Mouse (Mus musculus) stomach, postnatal 0 days (tissue): ENCODE measurements at regions not wholly inside any gene's neighbourhood (a gene's known extent, or its start where the extent isn't known, plus 50 kb on each side); places are given as distances from the start of the nearest gene placed in this dataset.

Experiments used
- ATAC-seq: fragments of 200-750 bp; cut with Nextera tagmentation; 2 replicates; pipeline ENCODE4 v1.8.0; 2017; ENCODE audit not compliant: low FRiP score, low TSS enrichment
- DNase-seq: peaks from one replicate; pipeline ENCODE4 v3.0.0-alpha.2; 2016; ENCODE audit warnings: low spot score
- H3K27ac ChIP-seq: fragments of 300-500 bp; sonication (generic); replicated peaks from 2 replicates; pipeline ENCODE4 v1.5.1; 2014; ENCODE audit warnings: mild to moderate bottlenecking, control low read depth
- H3K27me3 ChIP-seq: fragments of 300-500 bp; sonication (generic); 2 replicates; pipeline ENCODE4 v1.6.1; 2014; ENCODE audit warnings: low read length; ENCODE audit not compliant: control insufficient read depth, insufficient read depth
- H3K36me3 ChIP-seq: fragments of 300-500 bp; sonication (generic); 2 replicates; pipeline ENCODE4 v1.6.1; 2014; ENCODE audit warnings: low read length, mixed read lengths; ENCODE audit not compliant: control insufficient read depth, insufficient read depth
- H3K4me1 ChIP-seq: fragments of 300-500 bp; sonication (generic); replicated peaks from 2 replicates; pipeline ENCODE4 v1.6.1; 2014; ENCODE audit warnings: antibody characterized with exemption; ENCODE audit not compliant: control insufficient read depth, insufficient read depth
- H3K4me2 ChIP-seq: fragments of 300-500 bp; sonication (generic); replicated peaks from 2 replicates; pipeline ENCODE4 v1.6.1; 2014; ENCODE audit warnings: low read depth, mild to moderate bottlenecking, control low read depth, moderate library complexity
- H3K4me3 ChIP-seq: fragments of 300-500 bp; sonication (generic); 2 replicates; pipeline ENCODE4 v1.5.1; 2014; ENCODE audit warnings: low read depth, low read length, control low read depth
- H3K9ac ChIP-seq: fragments of 300-500 bp; sonication (generic); 2 replicates; pipeline ENCODE4 v1.6.1; 2014; ENCODE audit warnings: mild to moderate bottlenecking, low read length, control low read depth, mixed read lengths
- H3K9me3 ChIP-seq: fragments of 300-500 bp; sonication (generic); 2 replicates; pipeline ENCODE4 v1.6.1; 2016; ENCODE audit warnings: low read length; ENCODE audit not compliant: control insufficient read depth
- CTCF ChIP-seq: IDR thresholded peaks from 2 replicates; pipeline ENCODE4 v1.5.1; 2016; ENCODE audit warnings: antibody characterized with exemption, low read depth, mild to moderate bottlenecking, moderate library complexity
- EP300 ChIP-seq: optimal IDR thresholded peaks from 2 replicates; pipeline ENCODE3; 2016; ENCODE audit warnings: antibody characterized with exemption
- WGBS: fragments of 180-500 bp; shearing (Covaris S2); extraction: QIAGEN DNeasy Blood & Tissue Kit; methylation state at CpG from one replicate; pipeline ENCODE4 v1.1.7; 2014; 5-methylcytosine and 5-hydroxymethylcytosine counted together

GRCm38 (mm10) chr5:148691486-148691885 lies 138.9 kb upstream of the Ubl3 start:
- no peaks in the 10 kb centered on the region for H3K36me3 ChIP-seq
- 73% methylated on average over 7 of the region's 7 CpGs for WGBS
- no peak overlapping the region for H3K4me3 ChIP-seq
- H3K4me1 ChIP-seq: no peaks in the 10 kb centered on the region
- no peak overlapping the region for H3K4me2 ChIP-seq
- no peak for TF ChIP-seq CTCF
- TF ChIP-seq EP300: no peak
- H3K9me3 ChIP-seq: no peaks in the 10 kb centered on the region
- no peaks in the 10 kb centered on the region for H3K27me3 ChIP-seq
- DNase-seq: no peak
- no peak overlapping the region for H3K9ac ChIP-seq
- no peak for ATAC-seq
- H3K27ac ChIP-seq: no peak overlapping the region

GRCm38 (mm10) chr5:148690823-148691197 lies 138.2 kb upstream of the Ubl3 start:
- TF ChIP-seq CTCF (no peak), EP300 (no peak)
- no peak overlapping the region for H3K9ac ChIP-seq
- DNase-seq: no peak
- no peak overlapping the region for H3K4me3 ChIP-seq
- no peak overlapping the region for H3K4me2 ChIP-seq
- no peaks in the 10 kb centered on the region for H3K36me3 ChIP-seq
- H3K4me1 ChIP-seq: no peaks in the 10 kb centered on the region
- ATAC-seq: no peak
- H3K27me3 ChIP-seq: no peaks in the 10 kb centered on the region
- H3K9me3 ChIP-seq: no peaks in the 10 kb centered on the region
- no peak overlapping the region for H3K27ac ChIP-seq
- WGBS: 54% methylated on average over 8 of the region's 8 CpGs

DNA sequence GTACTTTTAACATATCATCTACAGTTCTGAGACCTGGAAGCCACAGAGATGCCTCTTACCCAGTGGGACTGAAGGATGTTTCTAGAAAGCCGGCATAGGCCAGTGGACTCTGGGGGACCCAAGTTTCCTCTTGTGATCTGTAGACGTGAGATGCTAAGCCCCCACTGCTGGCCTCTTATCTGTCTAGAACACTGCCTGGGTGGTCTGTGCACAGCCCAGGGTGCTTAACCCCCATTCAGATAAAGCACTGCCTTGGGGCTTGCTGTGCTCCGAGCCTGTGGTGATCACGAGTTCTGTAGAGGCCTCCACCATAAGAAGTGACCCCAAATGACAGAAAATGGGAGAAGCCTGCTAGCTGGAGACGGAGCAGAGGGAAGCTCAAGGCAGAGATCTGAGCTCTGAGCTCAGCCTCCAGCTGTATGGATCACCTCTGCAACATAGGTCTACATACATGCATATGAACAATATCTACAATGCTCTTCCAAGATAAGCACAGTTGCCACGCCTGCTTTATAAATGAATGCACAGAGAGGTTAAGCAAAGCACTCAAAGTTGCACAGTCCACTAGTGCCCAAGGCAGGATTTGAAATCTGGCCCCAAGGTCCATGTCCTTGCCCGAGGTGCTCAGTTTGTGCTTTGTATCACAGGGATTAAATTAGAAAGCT lies 137.7 kb upstream of the Ubl3 start:
- H3K27ac ChIP-seq: no peak overlapping the region
- WGBS: 65% methylated on average over 7 of the region's 7 CpGs
- H3K4me2 ChIP-seq: no peak overlapping the region
- DNase-seq (no peak), ATAC-seq (no peak)
- TF ChIP-seq EP300: no peak
- no peak for TF ChIP-seq CTCF
- H3K27me3 ChIP-seq: no peaks in the 10 kb centered on the region
- no peaks in the 10 kb centered on the region for H3K9me3 ChIP-seq
- H3K9ac ChIP-seq: no peak overlapping the region
- H3K4me1 ChIP-seq: no peaks in the 10 kb centered on the region
- H3K4me3 ChIP-seq: no peak overlapping the region
- no peaks in the 10 kb centered on the region for H3K36me3 ChIP-seq

DNA sequence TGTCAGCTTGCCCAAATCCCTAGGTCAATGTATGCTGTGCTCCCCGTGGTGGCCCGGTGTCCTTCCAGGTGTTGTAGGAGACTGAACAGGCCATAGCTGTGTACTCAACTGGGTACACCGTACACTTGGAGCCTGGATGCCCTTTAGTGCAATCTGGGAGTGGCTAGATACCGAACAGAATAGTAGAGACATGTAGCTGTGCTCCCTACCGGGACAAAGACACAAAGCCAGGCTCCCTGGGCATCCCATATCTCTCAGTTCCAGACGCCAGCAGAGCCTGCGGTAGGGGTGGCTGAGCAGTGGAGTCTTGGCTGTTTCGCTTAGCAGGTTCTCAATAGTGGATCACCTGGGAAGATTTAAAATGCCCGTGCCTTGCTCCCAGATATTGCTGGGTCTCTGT lies 136.7 kb upstream of the Ubl3 start:
- WGBS: 80% methylated on average over 9 of the region's 9 CpGs
- TF ChIP-seq CTCF (no peak), EP300 (no peak)
- no peaks in the 10 kb centered on the region for H3K4me1 ChIP-seq
- no peak overlapping the region for H3K4me2 ChIP-seq
- H3K4me3 ChIP-seq: no peak overlapping the region
- H3K9ac ChIP-seq: no peak overlapping the region
- H3K27ac ChIP-seq: no peak overlapping the region
- no peak for ATAC-seq
- no peaks in the 10 kb centered on the region for H3K27me3 ChIP-seq
- no peaks in the 10 kb centered on the region for H3K9me3 ChIP-seq
- DNase-seq: no peak
- no peaks in the 10 kb centered on the region for H3K36me3 ChIP-seq

DNA sequence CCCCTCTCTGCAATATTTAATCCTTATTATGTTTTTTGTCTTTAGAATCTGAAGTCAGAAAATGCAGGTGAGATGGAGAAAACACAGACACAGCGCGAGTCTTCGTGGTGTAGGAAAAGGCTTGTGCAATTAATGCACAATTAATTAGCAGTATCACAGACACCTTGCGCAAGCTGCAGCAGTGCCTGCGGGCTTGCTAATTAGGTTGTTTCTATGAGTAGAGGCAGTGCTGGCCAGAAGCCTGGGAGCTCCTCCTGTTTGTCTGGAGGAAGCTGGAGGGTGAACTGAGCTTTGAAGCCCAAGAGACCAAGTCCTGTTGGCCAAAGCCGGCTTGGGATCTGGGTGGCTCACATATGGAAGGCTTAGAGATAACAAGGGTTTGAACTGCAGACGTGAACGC lies 135.9 kb upstream of the Ubl3 start:
- H3K36me3 ChIP-seq: no peaks in the 10 kb centered on the region
- H3K4me1 ChIP-seq: no peaks in the 10 kb centered on the region
- ATAC-seq (no peak), DNase-seq (no peak)
- no peak overlapping the region for H3K9ac ChIP-seq
- 65% methylated on average over 8 of the region's 8 CpGs for WGBS
- no peaks in the 10 kb centered on the region for H3K9me3 ChIP-seq
- H3K27ac ChIP-seq: no peak overlapping the region
- H3K4me2 ChIP-seq: no peak overlapping the region
- no peak overlapping the region for H3K4me3 ChIP-seq
- no peaks in the 10 kb centered on the region for H3K27me3 ChIP-seq
- TF ChIP-seq EP300 (no peak), CTCF (no peak)

- no peak overlapping the region for H3K9ac ChIP-seq
- WGBS: 47% methylated on average over 3 of the region's 3 CpGs
Measured at GRCm38 (mm10) chr5:148687827-148688226, 135.2 kb upstream of the Ubl3 start.

More at GRCm38 (mm10) chr5:148687827-148688226, 135.2 kb upstream of the Ubl3 start:
- ATAC-seq (no peak), DNase-seq (no peak)
- Histone ChIP-seq H3K4me1 (no peaks in the 10 kb centered on the region), H3K4me2 (no peak overlapping the region), H3K4me3 (no peak overlapping the region), H3K9me3 (no peaks in the 10 kb centered on the region), H3K36me3 (no peaks in the 10 kb centered on the region), H3K27ac (no peak overlapping the region), H3K27me3 (no peaks in the 10 kb centered on the region)
- TF ChIP-seq EP300: no peak
- TF ChIP-seq CTCF: no peak
